Mouse (Mus musculus): ENCODE measurements around the gene Ebf1. TPM values are rescaled to one million over a fixed set of nuclear protein-coding genes. Genes with fewer than 3 reads are reported as not detected.

Gene Ebf1
- total RNA-seq, 1 experiment from 2014 or later: 35.5 TPM

GRCm38 (mm10) chr11:44779030-44779429, 161.9 kb downstream of the Ebf1 start:
- no peak for DNase-seq

- DNase-seq: no peak
Observed at GRCm38 (mm10) chr11:44784255-44785029, 167.3 kb downstream of the Ebf1 start.

GRCm38 (mm10) chr11:44785063-44785462, 167.9 kb downstream of the Ebf1 start:
- no peak for DNase-seq

GRCm38 (mm10) chr11:44785479-44785878, 168.4 kb downstream of the Ebf1 start:
- DNase-seq: no peak

- no peak for DNase-seq
Observed at GRCm38 (mm10) chr11:44788003-44788402, 170.9 kb downstream of the Ebf1 start.

- no peak for DNase-seq
Observed at GRCm38 (mm10) chr11:44792816-44793215, 175.7 kb downstream of the Ebf1 start.

- DNase-seq: no peak
Observed at GRCm38 (mm10) chr11:44794883-44795282, 177.8 kb downstream of the Ebf1 start.

GRCm38 (mm10) chr11:44795767-44796166, 178.7 kb downstream of the Ebf1 start:
- no peak for DNase-seq

GRCm38 (mm10) chr11:44798270-44798669, 181.2 kb downstream of the Ebf1 start:
- no peak for DNase-seq

- DNase-seq: no peak
Observed at GRCm38 (mm10) chr11:44804046-44804445, 186.9 kb downstream of the Ebf1 start.

GRCm38 (mm10) chr11:44806589-44806988, 189.5 kb downstream of the Ebf1 start:
- DNase-seq: no peak

GRCm38 (mm10) chr11:44808855-44809546, 191.9 kb downstream of the Ebf1 start:
- DNase-seq: no peak

GRCm38 (mm10) chr11:44811007-44811406, 193.9 kb downstream of the Ebf1 start:
- DNase-seq: peak; percentile 14

GRCm38 (mm10) chr11:44812193-44812746, 195.2 kb downstream of the Ebf1 start:
- no peak for DNase-seq

- DNase-seq: no peak
Observed at GRCm38 (mm10) chr11:44813534-44813933, 196.4 kb downstream of the Ebf1 start.

GRCm38 (mm10) chr11:44814847-44815246, 197.7 kb downstream of the Ebf1 start:
- DNase-seq: no peak

GRCm38 (mm10) chr11:44815991-44816390, 198.9 kb downstream of the Ebf1 start:
- no peak for DNase-seq

GRCm38 (mm10) chr11:44822312-44822711, 205.2 kb downstream of the Ebf1 start:
- DNase-seq: no peak

- no peak for DNase-seq
Observed at GRCm38 (mm10) chr11:44832227-44832939, 215.3 kb downstream of the Ebf1 start.

GRCm38 (mm10) chr11:44832940-44833254, 215.8 kb downstream of the Ebf1 start:
- DNase-seq: no peak

GRCm38 (mm10) chr11:44833351-44833996, 216.4 kb downstream of the Ebf1 start:
- DNase-seq: no peak

- DNase-seq: no peak
Observed at GRCm38 (mm10) chr11:44835166-44835565, 218.0 kb downstream of the Ebf1 start.

Data from adrenal gland, postnatal 14 days (tissue).